Mouse (Mus musculus) cerebellum, postnatal 10 days (tissue): ENCODE results near the gene Arl16.
"Not testable (repeated sequence)": the region's sequence is repeated elsewhere in the genome, so short reads cannot be mapped to it uniquely, and the experiment has no call there.

Experiments used
- DNase-seq, 2 experiments: peaks; one replicate each; pipeline ENCODE4 v3.0.0; 2021; ENCODE audit warnings: mixed read lengths in 2 of 2

The Arl16 gene

GRCm38 (mm10) chr11:120467051-120467735 lies at the start of gene Arl16:
Gene Arl16 (minus strand): TSS chr11:120467607.
- peak; percentile 96 to 97 for DNase-seq

GRCm38 (mm10) chr11:120517147-120517546 lies 49.7 kb upstream of the Arl16 start:
- DNase-seq = no peak

DNA sequence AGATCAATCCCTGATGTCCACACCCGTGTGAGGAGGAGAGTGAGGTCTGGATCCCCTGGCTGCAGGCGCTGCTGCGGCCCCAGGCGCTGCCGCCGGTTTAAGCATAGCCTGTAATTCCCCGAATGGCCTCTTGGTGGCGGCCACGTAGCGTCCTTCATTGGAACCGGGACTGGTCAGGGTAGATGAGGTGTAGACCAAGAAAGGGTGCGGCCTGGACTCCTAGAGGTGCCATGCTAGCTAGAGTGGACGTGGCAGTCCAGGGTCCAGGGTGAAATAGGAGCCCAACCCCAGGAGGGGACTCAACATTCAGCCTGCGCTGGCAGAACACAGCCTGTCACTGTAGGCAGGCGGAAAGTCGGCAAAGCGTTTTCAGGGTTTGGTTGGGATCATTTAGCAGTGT lies 48.2 kb upstream of the Arl16 start:
- DNase-seq = peak; percentile 95 to 97

- DNase-seq = not testable (repeated sequence)
These were observed 46.9 kb upstream of the Arl16 start for GRCm38 (mm10) chr11:120514262-120514661.

DNA sequence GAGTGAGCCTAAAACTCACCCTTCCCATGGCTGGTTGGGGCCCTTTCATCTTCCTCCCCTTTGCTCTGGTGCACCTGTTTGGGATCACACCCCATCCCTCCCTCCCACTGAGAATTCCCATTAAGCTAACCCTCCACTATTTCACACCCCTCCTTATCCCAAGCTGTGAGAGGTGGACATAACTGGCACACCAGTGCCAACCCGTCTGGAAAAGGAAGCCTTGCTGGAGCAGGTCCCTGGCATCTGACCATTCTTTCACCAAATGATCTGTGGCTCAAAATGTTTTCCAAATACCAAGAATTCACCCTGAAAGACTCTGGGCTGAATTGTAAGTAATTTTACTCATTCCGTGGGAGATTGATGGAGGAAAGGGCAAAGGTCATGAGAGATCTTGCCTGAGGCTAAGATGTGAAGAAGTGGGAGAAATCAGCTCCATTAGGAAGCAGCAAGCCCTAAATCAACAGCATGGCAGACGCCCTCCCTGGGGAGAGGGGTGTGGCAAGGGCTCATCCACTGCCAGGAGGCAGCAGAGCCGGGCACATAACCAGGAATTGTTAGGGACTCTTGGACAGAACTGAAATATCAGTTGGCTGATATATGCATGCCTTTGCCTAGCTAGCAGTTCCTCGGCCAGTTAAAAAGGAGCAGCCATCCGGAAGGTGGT lies 45.5 kb upstream of the Arl16 start:
- peak; percentile 83 to 88 for DNase-seq

GRCm38 (mm10) chr11:120510375-120511030 lies 43.1 kb upstream of the Arl16 start:
- DNase-seq = no peak

DNA sequence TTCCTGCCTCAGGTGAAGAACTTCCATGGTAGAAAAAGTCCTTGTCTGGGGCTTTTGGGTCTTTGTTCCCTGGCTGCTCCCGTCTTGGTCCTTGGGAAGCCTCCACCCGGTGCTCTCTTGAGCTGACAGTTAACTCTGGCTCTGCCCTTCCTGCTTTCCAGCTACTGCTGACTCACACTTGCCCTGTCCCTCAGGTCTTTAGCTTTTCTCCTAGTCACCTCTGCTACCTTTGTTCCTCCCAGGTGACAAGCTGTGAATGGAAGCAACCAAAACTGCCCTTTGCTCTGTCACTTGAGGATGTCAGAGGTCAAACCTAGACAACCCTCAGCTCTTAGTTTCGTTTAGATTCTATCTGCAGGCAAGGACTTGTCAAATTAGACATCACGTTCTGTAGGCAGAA lies 42.5 kb upstream of the Arl16 start:
- DNase-seq = no peak

DNA sequence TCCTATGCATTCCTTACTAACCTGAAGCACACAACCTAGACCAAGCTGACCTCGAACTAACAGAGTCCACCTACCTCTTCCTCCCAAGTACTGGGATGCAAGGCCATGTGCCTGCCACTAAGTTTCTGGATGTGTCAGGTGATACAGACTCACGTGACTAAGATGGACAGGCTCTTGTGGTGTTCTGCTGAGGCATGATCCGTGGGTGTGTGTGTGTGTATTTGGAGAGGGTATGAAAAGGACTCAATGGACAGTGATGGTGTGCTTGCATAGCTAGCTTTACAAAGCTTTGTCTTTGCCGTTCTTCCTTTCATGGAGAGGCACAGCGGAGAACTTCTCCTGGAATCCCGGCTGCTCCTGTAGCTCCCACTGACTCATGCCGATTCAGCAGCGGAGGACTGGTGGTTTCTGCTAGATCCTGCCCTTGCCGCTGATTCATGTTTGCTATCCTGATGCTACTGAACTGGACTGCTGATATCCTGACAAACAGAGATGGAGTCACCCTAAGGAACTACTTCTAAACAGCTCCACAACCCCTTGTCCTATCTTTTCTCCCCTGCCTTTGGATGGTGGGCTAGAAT lies 41.0 kb upstream of the Arl16 start:
- no peak for DNase-seq

DNA sequence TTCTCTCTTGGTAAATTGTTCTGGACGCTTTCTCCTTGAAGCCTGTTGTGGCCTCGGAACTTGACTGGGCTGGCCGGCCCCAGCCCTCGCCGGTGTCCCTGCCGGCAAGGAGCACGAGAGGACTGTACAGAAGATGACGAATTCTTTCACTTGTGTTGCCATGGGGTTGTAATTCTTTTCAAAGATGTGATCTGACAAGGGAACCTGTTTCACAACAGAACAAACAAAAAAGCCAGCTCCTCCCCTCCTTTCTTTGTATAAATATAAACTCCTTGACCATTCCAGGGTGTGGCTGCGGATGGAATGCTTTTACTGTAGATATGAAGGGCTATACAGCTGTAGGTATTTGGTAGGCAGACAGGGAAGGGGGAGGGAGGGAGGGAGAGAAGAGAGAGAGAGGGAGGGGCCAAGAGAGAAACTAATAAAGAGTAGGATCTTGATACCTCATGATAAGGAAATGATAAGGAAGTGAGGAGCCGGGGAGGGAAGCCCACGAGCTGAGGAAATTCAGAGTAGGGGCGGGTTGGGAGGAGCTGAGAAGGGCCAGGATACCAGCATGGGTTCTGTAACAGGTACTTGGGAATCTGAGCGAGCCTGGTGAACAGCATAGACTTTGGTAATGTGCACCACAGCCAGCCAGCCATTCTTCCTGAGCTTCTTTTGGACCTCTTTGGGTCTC lies 40.3 kb upstream of the Arl16 start:
- no peak for DNase-seq

DNA sequence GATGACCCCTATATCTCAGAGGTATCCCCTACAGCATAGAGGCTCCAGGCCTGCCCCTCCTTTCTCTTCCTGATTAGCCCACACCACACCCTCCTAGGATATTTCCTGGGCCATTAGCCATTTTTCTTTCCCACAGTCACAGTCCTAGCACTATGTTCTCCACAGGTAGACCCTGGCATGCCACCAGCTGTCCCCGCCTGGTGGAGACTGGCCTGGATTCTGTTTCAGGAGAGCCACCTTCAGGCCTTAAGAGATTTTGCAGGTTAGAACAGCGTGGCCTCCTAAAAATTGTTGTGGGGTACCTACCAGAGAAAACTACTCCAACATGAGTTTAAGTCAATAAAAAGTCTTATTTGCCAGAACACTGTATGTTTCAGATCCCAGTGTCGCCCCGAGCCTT lies 39.5 kb upstream of the Arl16 start:
- DNase-seq = peak; percentile 80 to 84

DNA sequence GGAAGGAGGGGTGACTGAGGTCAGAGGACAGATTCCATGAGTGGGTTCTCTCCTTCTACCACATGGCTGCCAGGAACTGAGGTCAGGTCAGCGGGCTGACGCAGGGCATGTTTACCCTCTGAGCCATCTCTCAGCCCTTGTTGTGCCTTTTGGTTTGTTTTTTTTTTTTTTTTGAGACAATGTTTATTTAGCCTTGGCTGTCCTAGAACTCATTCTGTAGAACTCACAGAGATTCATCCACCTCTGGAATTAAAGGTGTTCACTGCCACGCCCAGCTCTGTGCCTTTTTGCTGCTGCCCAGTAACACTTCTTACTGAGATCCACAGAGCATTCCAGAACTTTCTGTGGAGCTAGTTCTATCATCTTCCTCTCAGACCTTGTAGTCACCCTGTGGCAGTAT lies 38.3 kb upstream of the Arl16 start:
- DNase-seq = no peak

DNA sequence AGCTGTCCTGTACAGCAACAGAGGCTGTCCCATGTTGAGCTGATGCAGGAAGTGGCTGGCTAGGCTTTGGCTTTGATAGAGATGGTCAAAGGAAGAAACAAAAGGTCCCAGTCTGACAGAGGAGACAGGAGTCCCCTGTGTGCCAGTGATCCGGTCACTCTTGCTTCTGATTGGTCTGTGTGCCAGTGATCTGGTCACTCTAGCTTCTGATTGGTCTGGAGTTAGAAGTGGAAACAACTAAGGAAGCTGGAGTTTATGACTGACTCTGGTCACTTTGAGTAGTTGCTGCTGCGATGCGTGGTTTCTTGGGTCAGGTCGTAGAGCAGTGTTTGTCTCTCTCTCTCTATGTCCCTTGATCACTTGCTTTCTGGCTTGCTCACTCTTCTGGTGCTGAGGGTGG lies 34.3 kb upstream of the Arl16 start:
- no peak for DNase-seq

- no peak for DNase-seq
These were observed 33.6 kb upstream of the Arl16 start for GRCm38 (mm10) chr11:120501018-120501417.

DNA sequence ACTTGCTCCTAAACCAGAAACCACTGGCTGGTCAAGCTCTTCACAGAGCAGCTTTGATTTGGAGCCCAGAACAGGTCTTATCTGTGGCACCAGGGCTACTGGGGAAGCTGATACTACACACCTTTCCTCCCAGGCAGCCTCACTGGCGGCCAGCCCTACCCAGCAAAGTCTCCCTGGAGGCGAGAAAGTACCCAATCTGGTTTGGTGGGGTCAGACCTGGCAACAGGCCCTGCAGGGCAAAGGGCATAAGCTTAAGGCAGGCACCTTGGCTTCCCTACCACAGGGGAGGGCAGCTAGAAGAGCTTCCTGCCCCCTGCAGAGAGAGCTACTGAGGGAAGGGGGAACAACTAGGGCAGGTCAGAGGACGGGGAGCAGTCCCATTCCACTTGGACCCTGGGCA lies 33.0 kb upstream of the Arl16 start:
- DNase-seq = peak in 1 of 2 experiments; percentile 23

DNA sequence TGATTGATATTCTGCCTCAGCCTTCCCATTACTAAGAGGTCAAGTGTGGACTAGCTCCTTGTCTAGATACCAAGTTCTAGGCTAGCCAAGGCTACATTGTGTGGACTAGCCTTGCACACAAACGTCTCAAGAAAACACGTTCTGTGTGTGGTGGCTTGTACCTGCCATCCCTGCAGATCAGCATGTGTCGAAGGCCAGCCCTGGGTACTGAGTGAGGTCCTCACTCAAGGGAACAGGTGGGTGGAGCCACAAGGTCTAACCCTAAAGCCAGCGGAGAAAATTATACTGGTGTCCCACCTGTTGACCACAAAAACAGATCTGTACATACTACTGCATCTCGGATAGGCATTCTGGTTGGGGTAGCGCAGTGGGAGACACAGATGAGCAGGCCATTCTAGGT lies 32.5 kb upstream of the Arl16 start:
- no peak for DNase-seq

- no peak for DNase-seq
These were observed 31.5 kb upstream of the Arl16 start for GRCm38 (mm10) chr11:120498891-120499290.

DNA sequence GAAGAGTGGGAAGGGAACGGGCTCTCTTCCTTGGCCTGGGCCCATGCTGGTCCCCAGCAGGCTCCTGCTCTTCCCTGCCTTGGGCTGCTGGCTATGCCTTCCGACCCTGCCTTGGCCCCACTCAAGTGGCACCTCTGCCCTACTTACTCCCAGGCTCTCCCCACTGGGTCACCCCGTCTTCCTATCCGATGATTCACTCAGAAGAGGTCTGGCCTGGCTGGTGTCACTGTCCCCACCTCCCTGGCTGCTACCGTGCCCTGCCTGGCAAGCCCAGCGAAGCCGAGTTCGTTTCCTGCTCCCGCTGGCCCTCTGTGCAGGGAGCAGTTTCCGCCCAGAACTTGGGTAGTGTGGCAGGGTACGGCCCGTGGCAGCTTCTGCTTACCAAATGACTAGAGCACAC lies 30.8 kb upstream of the Arl16 start:
- DNase-seq = no peak

DNA sequence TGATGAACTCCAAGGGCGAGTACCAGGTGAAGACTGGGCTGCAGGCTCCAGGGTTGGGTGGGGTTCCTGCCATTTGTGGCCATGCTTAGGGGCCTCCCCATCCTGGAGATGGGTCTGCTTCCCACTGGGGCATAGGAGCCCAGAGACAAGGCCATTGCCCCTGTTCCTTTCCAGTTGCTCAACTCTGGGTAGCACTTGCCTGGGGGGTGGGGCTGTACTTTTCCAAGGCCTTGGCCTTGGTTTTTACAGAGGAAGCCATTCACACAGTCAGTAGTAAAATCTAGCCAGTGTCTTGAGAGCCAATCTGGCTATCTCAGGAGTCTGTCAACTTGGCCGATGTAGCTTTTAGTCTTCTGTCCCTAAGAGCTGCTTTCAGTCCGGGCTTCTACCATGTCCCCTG lies 30.0 kb upstream of the Arl16 start:
- DNase-seq = no peak

DNA sequence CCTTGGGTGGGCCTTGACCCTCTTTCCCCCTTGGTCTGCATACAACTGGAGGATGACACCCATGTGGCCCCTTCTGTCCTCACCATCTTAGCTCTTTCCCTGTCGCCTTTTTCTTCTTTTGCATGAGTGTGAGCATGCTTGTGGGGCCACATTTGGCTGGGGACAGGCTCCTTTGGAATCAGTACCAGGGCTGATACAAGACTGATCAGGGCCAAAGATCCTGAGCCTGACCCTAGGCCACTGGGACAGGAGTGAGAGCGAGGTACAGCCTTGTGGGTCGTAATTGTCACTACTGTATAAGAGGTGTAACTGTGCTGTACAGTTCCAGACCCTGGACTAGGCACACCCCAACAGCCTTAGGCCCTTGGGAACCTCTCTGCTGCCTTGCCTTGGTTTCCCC lies 26.5 kb upstream of the Arl16 start:
- DNase-seq = no peak

- DNase-seq = peak in 1 of 2 experiments; percentile 24
These were observed 25.9 kb upstream of the Arl16 start for GRCm38 (mm10) chr11:120493351-120493750.

DNA sequence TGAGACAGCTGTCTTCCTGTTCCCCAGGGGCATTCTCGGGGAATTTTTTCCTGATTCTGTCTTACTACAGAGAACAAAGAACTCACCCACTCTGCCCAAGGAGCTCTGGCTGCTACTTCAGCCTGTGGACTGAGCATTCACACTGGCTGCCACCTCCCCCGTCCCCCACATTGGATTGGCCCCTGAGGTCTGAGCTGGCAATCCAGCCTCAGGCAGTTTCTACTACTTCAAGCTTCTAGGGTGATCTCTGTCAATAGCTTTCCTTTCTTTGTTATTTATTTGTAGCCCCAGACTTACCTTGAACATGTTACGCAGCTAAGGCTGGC lies 25.4 kb upstream of the Arl16 start:
- peak in 1 of 2 experiments; percentile 30 for DNase-seq

- DNase-seq = peak; percentile 41 to 44
These were observed 24.8 kb upstream of the Arl16 start for GRCm38 (mm10) chr11:120492024-120492877.
